Mouse (Mus musculus) MEL (cell line): ENCODE data around the gene Mcf2l. TPM values are rescaled to one million over a fixed set of nuclear protein-coding genes. Genes with fewer than 3 reads are reported as not detected.

Experiments
- DNase-seq: peaks from one replicate; pipeline ENCODE4 v3.0.0; 2011; ENCODE audit warnings: low read depth, low spot score
- H3K27ac ChIP-seq: 2 replicates; pipeline ENCODE4 v1.5.1; 2012; ENCODE audit warnings: low read depth, mild to moderate bottlenecking, control low read depth, low read length, moderate library complexity; ENCODE audit not compliant: control insufficient read depth
- H3K27me3 ChIP-seq, 2 experiments: fragments of 150-350 bp in 1 of 2; sonication (generic) in 1 of 2; 2 replicates each; pipeline ENCODE4 v1.6.1; 2012; ENCODE audit warnings: low read length in 2 of 2, mild to moderate bottlenecking in 2 of 2, improper control_type of control experiment in 1 of 2, moderate library complexity in 1 of 2; ENCODE audit not compliant: insufficient read depth in 2 of 2, control insufficient read depth in 1 of 2
- H3K36me3 ChIP-seq, 2 experiments: 2 replicates each; pipeline ENCODE4 v1.6.1; 2012 to 2014; ENCODE audit warnings: low read length in 2 of 2, improper control_type of control experiment in 1 of 2, inconsistent platforms in 1 of 2, mild to moderate bottlenecking in 1 of 2; ENCODE audit not compliant: insufficient read depth in 2 of 2, control insufficient read depth in 1 of 2
- H3K4me1 ChIP-seq, 2 experiments: fragments of 150-350 bp in 1 of 2; sonication (generic) in 1 of 2; 2 replicates each; pipeline ENCODE4 v1.6.1; 2012; ENCODE audit warnings: low read length in 2 of 2, improper control_type of control experiment in 1 of 2, mild to moderate bottlenecking in 1 of 2; ENCODE audit not compliant: insufficient read depth in 2 of 2, control insufficient read depth in 1 of 2
- H3K4me3 ChIP-seq, 2 experiments: fragments of 150-350 bp in 1 of 2; sonication (generic) in 1 of 2; 2 replicates each; pipeline ENCODE4 v1.5.1; 2012; ENCODE audit warnings: low read depth in 2 of 2, low read length in 2 of 2, mild to moderate bottlenecking in 2 of 2, moderate library complexity in 2 of 2, control low read depth in 1 of 2, improper control_type of control experiment in 1 of 2; ENCODE audit not compliant: control insufficient read depth in 1 of 2, insufficient read depth in 1 of 2
- H3K79me2 ChIP-seq: 2 replicates; pipeline ENCODE4 v1.6.1; 2012; ENCODE audit warnings: mild to moderate bottlenecking, low read length, moderate library complexity; ENCODE audit not compliant: control insufficient read depth, poor library complexity, insufficient read depth
- H3K9ac ChIP-seq: 2 replicates; pipeline ENCODE4 v1.6.1; 2012; ENCODE audit warnings: low read depth, mild to moderate bottlenecking, control low read depth, low read length, moderate library complexity; ENCODE audit not compliant: control insufficient read depth, poor library complexity, severe bottlenecking
- H3K9me3 ChIP-seq: fragments of 150-350 bp; sonication (generic); replicated peaks from 2 replicates; pipeline ENCODE4 v1.6.1; 2012; ENCODE audit warnings: mild to moderate bottlenecking, low read length, improper control_type of control experiment, moderate library complexity; ENCODE audit not compliant: insufficient read depth
- BHLHE40 ChIP-seq: IDR thresholded peaks from 2 replicates; pipeline ENCODE4 v1.6.1; 2012; ENCODE audit warnings: low read depth, mild to moderate bottlenecking, inconsistent platforms, low read length, improper control_type of control experiment, borderline replicate concordance
- CHD1 ChIP-seq: IDR thresholded peaks from 2 replicates; pipeline ENCODE4 v1.6.1; 2012; ENCODE audit warnings: low read depth, mild to moderate bottlenecking, inconsistent platforms, low read length, improper control_type of control experiment
- CHD2 ChIP-seq: IDR thresholded peaks from 2 replicates; pipeline ENCODE4 v1.6.1; 2011; ENCODE audit warnings: low read length, improper control_type of control experiment
- CTCF ChIP-seq, 3 experiments: IDR thresholded peaks in 2 of 3; conservative IDR thresholded peaks in 1 of 3; 2 replicates each; pipeline ENCODE4 v1.5.1; 2011 to 2012; ENCODE audit warnings: low read length in 3 of 3, low read depth in 2 of 3, mild to moderate bottlenecking in 2 of 3, improper control_type of control experiment in 1 of 3, inconsistent platforms in 1 of 3, mixed read lengths in 1 of 3, moderate library complexity in 1 of 3; ENCODE audit not compliant: control insufficient read depth in 1 of 3, insufficient read depth in 1 of 3, poor library complexity in 1 of 3, severe bottlenecking in 1 of 3
- E2F4 ChIP-seq: IDR thresholded peaks from 2 replicates; pipeline ENCODE4 v1.6.1; 2011; ENCODE audit warnings: low read depth, low read length, improper control_type of control experiment, borderline replicate concordance
- ELF1 ChIP-seq: IDR thresholded peaks from 2 replicates; pipeline ENCODE4 v1.6.1; 2014; ENCODE audit warnings: low read depth, mild to moderate bottlenecking, inconsistent platforms, low read length, improper control_type of control experiment, moderate library complexity
- ETS1 ChIP-seq: IDR thresholded peaks from 2 replicates; pipeline ENCODE4 v1.6.1; 2012; ENCODE audit warnings: low read depth, mild to moderate bottlenecking, inconsistent platforms, low read length, improper control_type of control experiment, moderate library complexity
- GATA1 ChIP-seq: IDR thresholded peaks from 2 replicates; pipeline ENCODE4 v1.6.1; 2011; ENCODE audit warnings: low read depth, low read length, improper control_type of control experiment
- JUND ChIP-seq: IDR thresholded peaks from 2 replicates; pipeline ENCODE4 v1.6.1; 2011; ENCODE audit warnings: low read depth, mild to moderate bottlenecking, improper control_type of control experiment, low read length
- MAX ChIP-seq: IDR thresholded peaks from 2 replicates; pipeline ENCODE4 v1.6.1; 2011; ENCODE audit warnings: low read length, improper control_type of control experiment
- MAZ ChIP-seq: IDR thresholded peaks from 2 replicates; pipeline ENCODE4 v1.6.1; 2012; ENCODE audit warnings: low read depth, mild to moderate bottlenecking, inconsistent platforms, low read length, improper control_type of control experiment
- MXI1 ChIP-seq: IDR thresholded peaks from 2 replicates; pipeline ENCODE4 v1.6.1; 2011; ENCODE audit warnings: mild to moderate bottlenecking, low read depth, low read length, improper control_type of control experiment
- MYB ChIP-seq: IDR thresholded peaks from 2 replicates; pipeline ENCODE4 v1.6.1; 2011; ENCODE audit warnings: mild to moderate bottlenecking, low read depth, low read length, improper control_type of control experiment
- MYC ChIP-seq: IDR thresholded peaks from 2 replicates; pipeline ENCODE4 v1.6.1; 2011; ENCODE audit warnings: low read depth, mild to moderate bottlenecking, low read length, improper control_type of control experiment, moderate library complexity
- NELFE ChIP-seq: IDR thresholded peaks from 2 replicates; pipeline ENCODE4 v1.6.1; 2011; ENCODE audit warnings: low read depth, low read length, improper control_type of control experiment
- NRF1 ChIP-seq: IDR thresholded peaks from 2 replicates; pipeline ENCODE4 v1.6.1; 2014; ENCODE audit warnings: low read depth, mild to moderate bottlenecking, inconsistent platforms, low read length, improper control_type of control experiment, moderate library complexity; ENCODE audit not compliant: poor library complexity, insufficient read depth, severe bottlenecking
- POLR2A ChIP-seq, 2 experiments: IDR thresholded peaks; 2 replicates each; pipeline ENCODE4 v1.6.1; 2011 to 2012; ENCODE audit warnings: low read length in 2 of 2, mild to moderate bottlenecking in 2 of 2, control low read depth in 1 of 2, improper control_type of control experiment in 1 of 2, low read depth in 1 of 2, moderate library complexity in 1 of 2; ENCODE audit not compliant: control insufficient read depth in 1 of 2, insufficient read depth in 1 of 2, poor library complexity in 1 of 2
- POLR2AphosphoS2 ChIP-seq: IDR thresholded peaks from 2 replicates; pipeline ENCODE4 v1.6.1; 2011; ENCODE audit warnings: low read length, improper control_type of control experiment
- POLR2AphosphoS5 ChIP-seq: IDR thresholded peaks from 2 replicates; pipeline ENCODE4 v1.6.1; 2012; ENCODE audit warnings: low read depth, borderline replicate concordance, mild to moderate bottlenecking, inconsistent platforms, low read length, moderate library complexity, mixed read lengths
- SIN3A ChIP-seq: IDR thresholded peaks from 2 replicates; pipeline ENCODE4 v1.6.1; 2012; ENCODE audit warnings: low read length, improper control_type of control experiment, inconsistent platforms
- SMC3 ChIP-seq: IDR thresholded peaks from 2 replicates; pipeline ENCODE4 v1.6.1; 2011; ENCODE audit warnings: low read depth, low read length, improper control_type of control experiment
- TAL1 ChIP-seq: IDR thresholded peaks from 2 replicates; pipeline ENCODE4 v1.6.1; 2012; ENCODE audit warnings: mild to moderate bottlenecking, inconsistent platforms, low read length, moderate library complexity, mixed read lengths
- TBP ChIP-seq: IDR thresholded peaks from 2 replicates; pipeline ENCODE4 v1.8.0; 2011; ENCODE audit warnings: low read depth, low read length, improper control_type of control experiment
- UBTF ChIP-seq: IDR thresholded peaks from 2 replicates; pipeline ENCODE4 v1.6.1; 2012; ENCODE audit warnings: low read depth, mild to moderate bottlenecking, inconsistent platforms, low read length, improper control_type of control experiment, moderate library complexity, borderline replicate concordance; ENCODE audit not compliant: insufficient read depth
- USF1 ChIP-seq: IDR thresholded peaks from 2 replicates; pipeline ENCODE4 v1.6.1; 2014; ENCODE audit warnings: low read depth, mild to moderate bottlenecking, inconsistent platforms, low read length, improper control_type of control experiment, moderate library complexity
- USF2 ChIP-seq, 2 experiments: IDR thresholded peaks; 2 replicates each; pipeline ENCODE4 v1.6.1; 2011 to 2012; ENCODE audit warnings: improper control_type of control experiment in 2 of 2, low read length in 2 of 2, borderline replicate concordance in 1 of 2, inconsistent platforms in 1 of 2, low read depth in 1 of 2, mild to moderate bottlenecking in 1 of 2; ENCODE audit not compliant: insufficient read depth in 1 of 2
- ZC3H11A ChIP-seq: IDR thresholded peaks from 2 replicates; pipeline ENCODE4 v1.6.1; 2012; ENCODE audit warnings: low read depth, mild to moderate bottlenecking, inconsistent platforms, low read length, improper control_type of control experiment
- ZKSCAN1 ChIP-seq: IDR thresholded peaks from 2 replicates; pipeline ENCODE4 v1.6.1; 2012; ENCODE audit warnings: low read depth, mild to moderate bottlenecking, inconsistent platforms, low read length, improper control_type of control experiment, moderate library complexity
- ZMIZ1 ChIP-seq: IDR thresholded peaks from 2 replicates; pipeline ENCODE4 v1.6.1; 2012; ENCODE audit warnings: low read depth, mild to moderate bottlenecking, inconsistent platforms, low read length, improper control_type of control experiment, moderate library complexity
- ZNF384 ChIP-seq: IDR thresholded peaks from 2 replicates; pipeline ENCODE4 v1.6.1; 2012; ENCODE audit warnings: low read depth, mild to moderate bottlenecking, inconsistent platforms, low read length, improper control_type of control experiment
- polyA plus RNA-seq, 2 experiments: library from polyadenylated mRNA; stranded (reverse) in 1 of 2; unstranded in 1 of 2; fragments of >175 nt in 1 of 2; fragments of >200 nt in 1 of 2; gene quantifications; 2 replicates each; pipeline versions ENCODE4 v1.2.1 to v1.2.4; 2012; ENCODE audit warnings: low replicate concordance in 2 of 2, low read depth in 1 of 2; ENCODE audit not compliant: insufficient read length in 2 of 2, insufficient read depth in 1 of 2, missing spikeins in 1 of 2
- total RNA-seq: library from RNA; depleted of rRNA; stranded (reverse); fragments of 300-350 nt; gene quantifications from 2 replicates; pipeline ENCODE4 v1.2.3, GENCODE M21; 2012

The Mcf2l gene
- total and polyA plus RNA-seq, 3 experiments: 1.2 to 3.6 TPM; not detected in 1

- no peak overlapping the region for H3K27ac ChIP-seq
- H3K4me3 ChIP-seq: no peak overlapping the region
- H3K9ac ChIP-seq: no peak overlapping the region
- TF ChIP-seq POLR2A (IDR thresholded peaks at IDR 0.05; ENCODE audit: control insufficient read depth in 1 of 2, insufficient read depth in 1 of 2, low read depth in 1 of 2, low read length in 2 of 2, poor library complexity in 1 of 2) (no peak), ZNF384 (no peak), SMC3 (no peak), USF2 (IDR thresholded peaks at IDR 0.05; ENCODE audit: borderline replicate concordance in 1 of 2, insufficient read depth in 1 of 2, low read depth in 1 of 2, low read length in 2 of 2) (no peak), POLR2AphosphoS5 (no peak), MAZ (no peak), SIN3A (no peak), CTCF (IDR thresholded peaks at IDR 0.05 in 2 of 3, conservative IDR thresholded peaks at IDR 0.05 in 1 of 3; ENCODE audit: control insufficient read depth in 1 of 3, insufficient read depth in 1 of 3, low read depth in 2 of 3, low read length in 3 of 3, poor library complexity in 1 of 3, severe bottlenecking in 1 of 3) (no peak), MAX (no peak), ZMIZ1 (no peak), CHD2 (no peak), CHD1 (no peak), NELFE (no peak), MXI1 (no peak), E2F4 (no peak), MYB (no peak), GATA1 (no peak), ZKSCAN1 (no peak), ZC3H11A (no peak), POLR2AphosphoS2 (no peak)
- H3K79me2 ChIP-seq: no peaks in the 10 kb centered on the region
- DNase-seq: no peak
- no peaks in the 10 kb centered on the region for H3K36me3 ChIP-seq
- H3K9me3 ChIP-seq: no peaks in the 10 kb centered on the region
- H3K27me3 ChIP-seq: no peaks in the 10 kb centered on the region
- H3K4me1 ChIP-seq: no peaks in the 10 kb centered on the region
Observed at GRCm38 (mm10) chr8:12984601-12985243, 111.1 kb downstream of the Mcf2l start.

- H3K4me3 ChIP-seq: no peak overlapping the region
Observed at GRCm38 (mm10) chr8:12985259-12985658, 111.7 kb downstream of the Mcf2l start.

More at GRCm38 (mm10) chr8:12985259-12985658, 111.7 kb downstream of the Mcf2l start:
- no peaks in the 10 kb centered on the region for H3K79me2 ChIP-seq
- H3K27me3 ChIP-seq: no peaks in the 10 kb centered on the region; a peak in 1 of 4 replicates
- no peak overlapping the region for H3K27ac ChIP-seq
- no peaks in the 10 kb centered on the region for H3K4me1 ChIP-seq
- no peak for DNase-seq
- TF ChIP-seq ETS1: no peak
- TF ChIP-seq JUND: no peak
- no peak for TF ChIP-seq E2F4
- no peak for TF ChIP-seq UBTF
- TF ChIP-seq TAL1: no peak
- no peak for TF ChIP-seq POLR2AphosphoS2
- no peak for TF ChIP-seq ZMIZ1
- no peak for TF ChIP-seq TBP
- TF ChIP-seq MYC: no peak
- TF ChIP-seq ELF1: no peak
- no peak for TF ChIP-seq ZNF384
- no peak for TF ChIP-seq GATA1
- TF ChIP-seq NRF1: no peak
- TF ChIP-seq MAX: no peak
- no peak for TF ChIP-seq BHLHE40
- TF ChIP-seq USF1: no peak
- TF ChIP-seq SMC3: no peak
- no peak for TF ChIP-seq CTCF (IDR thresholded peaks at IDR 0.05 in 2 of 3, conservative IDR thresholded peaks at IDR 0.05 in 1 of 3; ENCODE audit: control insufficient read depth in 1 of 3, insufficient read depth in 1 of 3, low read depth in 2 of 3, low read length in 3 of 3, poor library complexity in 1 of 3, severe bottlenecking in 1 of 3)
- TF ChIP-seq, all 39 proteins: peak for 0
- no peaks in the 10 kb centered on the region for H3K9me3 ChIP-seq
- no peak overlapping the region for H3K9ac ChIP-seq
- no peaks in the 10 kb centered on the region for H3K36me3 ChIP-seq
